Mouse (Mus musculus) forebrain, embryonic 12.5 days (tissue): ENCODE results near the gene Tbccd1. TPM values are rescaled to one million over a fixed set of nuclear protein-coding genes. Genes with fewer than 3 reads are reported as not detected.
"Not testable (repeated sequence)": the region's sequence is repeated elsewhere in the genome, so short reads cannot be mapped to it uniquely, and the experiment has no call there.

Experiments used
- ATAC-seq: fragments of 200-750 bp; cut with Nextera tagmentation; 2 replicates; pipeline ENCODE4 v1.8.0; 2017; ENCODE audit warnings: moderate TSS enrichment; ENCODE audit not compliant: low FRiP score
- H3K27ac ChIP-seq: fragments of 300-500 bp; sonication (generic); 2 replicates; pipeline ENCODE4 v1.5.1; 2016; ENCODE audit warnings: mild to moderate bottlenecking
- H3K27me3 ChIP-seq: fragments of 300-500 bp; sonication (generic); 2 replicates; pipeline ENCODE4 v1.6.1; 2016; ENCODE audit warnings: mild to moderate bottlenecking
- H3K36me3 ChIP-seq: fragments of 300-500 bp; sonication (generic); replicated peaks from 2 replicates; pipeline ENCODE4 v1.6.1; 2016; ENCODE audit warnings: mild to moderate bottlenecking
- H3K4me1 ChIP-seq: fragments of 300-500 bp; sonication (generic); 2 replicates; pipeline ENCODE4 v1.6.1; 2016
- H3K4me2 ChIP-seq: fragments of 300-500 bp; sonication (generic); 2 replicates; pipeline ENCODE4 v1.6.1; 2016; ENCODE audit warnings: mild to moderate bottlenecking, moderate library complexity
- H3K4me3 ChIP-seq: fragments of 300-500 bp; sonication (generic); replicated peaks from 2 replicates; pipeline ENCODE4 v1.5.1; 2016; ENCODE audit warnings: mild to moderate bottlenecking
- H3K9ac ChIP-seq: fragments of 300-500 bp; sonication (generic); 2 replicates; pipeline ENCODE4 v1.6.1; 2016; ENCODE audit warnings: mild to moderate bottlenecking
- H3K9me3 ChIP-seq: fragments of 300-500 bp; sonication (generic); 2 replicates; pipeline ENCODE4 v1.6.1; 2016
- WGBS: fragments of 180-500 bp; shearing (Covaris S2); methylation state at CpG from one replicate; pipeline ENCODE4 v1.1.7; 2016; 5-methylcytosine and 5-hydroxymethylcytosine counted together
- polyA plus RNA-seq: library from polyadenylated mRNA; unstranded; fragments of >200 nt; fragmentation: Nextera tagmentation; extraction: Ambion mirVana; gene quantifications from 2 replicates; pipeline ENCODE4 v1.2.1, GENCODE M21; 2016

The Tbccd1 gene
- polyA plus RNA-seq, 1 experiment from 2014 or later: 30.8 TPM

GRCm38 (mm10) chr16:22800026-22800848, 57.2 kb downstream of the Tbccd1 start:
- H3K36me3 ChIP-seq: no peaks in the 10 kb centered on the region
- no peaks in the 10 kb centered on the region for H3K9me3 ChIP-seq
- no peak overlapping the region for H3K4me3 ChIP-seq
- no peak overlapping the region for H3K9ac ChIP-seq
- no peak overlapping the region for H3K27ac ChIP-seq
- H3K4me2 ChIP-seq: peak overlapping the region; percentile 15
- peaks cover 18% of the 10 kb centered on the region for H3K4me1 ChIP-seq
- peaks cover 52% of the 10 kb centered on the region for H3K27me3 ChIP-seq
- ATAC-seq: peak; percentile 70
- 5% methylated on average over 6 of the region's 6 CpGs for WGBS

- ATAC-seq: no peak
- Histone ChIP-seq H3K9me3 (no peaks in the 10 kb centered on the region), H3K4me2 (no peak overlapping the region), H3K9ac (no peak overlapping the region), H3K27ac (no peak overlapping the region), H3K4me1 (peaks cover 18% of the 10 kb centered on the region), H3K36me3 (no peaks in the 10 kb centered on the region), H3K27me3 (peaks cover 62% of the 10 kb centered on the region), H3K4me3 (no peak overlapping the region)
- 85% methylated on average over 3 of the region's 3 CpGs for WGBS
Measured at GRCm38 (mm10) chr16:22798520-22798919, 58.9 kb downstream of the Tbccd1 start.

DNA sequence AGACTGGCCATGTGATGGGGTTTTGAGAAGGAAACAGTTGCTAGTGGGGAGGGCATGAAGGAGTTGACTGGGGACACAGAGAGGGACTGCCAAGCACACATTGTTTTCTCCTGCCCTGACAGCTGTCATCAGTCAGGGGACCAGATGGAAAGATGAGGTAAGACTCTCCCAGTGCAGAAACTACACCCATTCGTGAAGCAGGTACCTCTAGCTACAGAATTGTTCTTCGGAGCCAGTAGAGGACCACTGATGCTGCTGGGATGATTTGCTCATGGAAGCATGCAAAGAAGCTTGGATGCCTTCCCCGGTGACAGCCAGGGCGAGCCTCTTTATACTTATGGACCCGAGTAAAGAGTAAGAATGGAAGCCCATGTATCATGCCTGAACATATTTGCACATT, 59.9 kb downstream of the Tbccd1 start:
- no peak overlapping the region for H3K4me2 ChIP-seq
- WGBS: 75% methylated on average over 5 of the region's 5 CpGs
- no peak overlapping the region for H3K4me3 ChIP-seq
- peaks cover 69% of the 10 kb centered on the region for H3K27me3 ChIP-seq
- ATAC-seq: no peak
- H3K36me3 ChIP-seq: no peaks in the 10 kb centered on the region
- no peak overlapping the region for H3K27ac ChIP-seq
- no peak overlapping the region for H3K9ac ChIP-seq
- H3K4me1 ChIP-seq: peaks cover 18% of the 10 kb centered on the region
- no peaks in the 10 kb centered on the region for H3K9me3 ChIP-seq

GRCm38 (mm10) chr16:22795497-22795896, 62.0 kb downstream of the Tbccd1 start:
- ATAC-seq: no peak
- Histone ChIP-seq H3K4me1 (peaks cover 17% of the 10 kb centered on the region), H3K27me3 (peaks cover 72% of the 10 kb centered on the region), H3K36me3 (no peaks in the 10 kb centered on the region), H3K9me3 (no peaks in the 10 kb centered on the region), H3K27ac (no peak overlapping the region), H3K4me2 (no peak overlapping the region), H3K4me3 (no peak overlapping the region), H3K9ac (no peak overlapping the region)
- 52% methylated on average over 3 of the region's 3 CpGs for WGBS

GRCm38 (mm10) chr16:22791235-22791634, 66.2 kb downstream of the Tbccd1 start:
- H3K36me3 ChIP-seq: no peaks in the 10 kb centered on the region
- no peak for ATAC-seq
- no peak overlapping the region for H3K27ac ChIP-seq
- no peaks in the 10 kb centered on the region for H3K9me3 ChIP-seq
- no peak overlapping the region for H3K4me3 ChIP-seq
- WGBS: 4% methylated on average over 2 of the region's 2 CpGs
- H3K9ac ChIP-seq: no peak overlapping the region
- H3K27me3 ChIP-seq: peaks cover 50% of the 10 kb centered on the region
- H3K4me1 ChIP-seq: peaks cover 7% of the 10 kb centered on the region
- H3K4me2 ChIP-seq: no peak overlapping the region

DNA sequence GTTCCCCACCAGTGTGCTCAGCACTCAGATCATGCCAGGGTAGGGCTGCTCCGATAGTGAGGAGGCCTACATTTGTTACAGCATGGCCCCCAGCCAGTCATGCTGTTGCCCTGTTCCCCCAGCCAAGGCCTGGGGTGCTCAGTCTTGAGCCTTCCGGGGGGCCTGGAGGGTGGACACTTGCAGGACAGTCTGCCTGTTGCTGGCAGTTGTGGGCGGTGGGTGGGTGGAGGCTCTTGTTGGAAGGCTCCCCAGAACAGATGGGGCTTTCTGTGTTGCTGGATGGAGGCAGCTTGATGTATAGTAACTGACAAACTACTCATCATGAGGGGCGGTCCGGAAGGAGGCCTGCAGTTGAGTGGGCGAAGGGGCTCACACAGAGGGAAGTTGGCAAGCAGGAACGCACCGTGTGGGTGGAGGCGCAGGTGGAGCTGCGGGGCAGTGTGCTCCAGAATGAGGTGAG, 67.5 kb downstream of the Tbccd1 start:
- no peak overlapping the region for H3K27ac ChIP-seq
- peaks cover 37% of the 10 kb centered on the region for H3K27me3 ChIP-seq
- ATAC-seq: no peak

GRCm38 (mm10) chr16:22782686-22783085, 74.8 kb downstream of the Tbccd1 start:
- H3K9me3 ChIP-seq: 0 out of 2 replicates have a peak, but pooled peaks cover 2% of the 10 kb centered on the region
- 76% methylated on average over 5 of the region's 5 CpGs for WGBS
- H3K27ac ChIP-seq: no peak overlapping the region
- H3K36me3 ChIP-seq: no peaks in the 10 kb centered on the region
- H3K4me1 ChIP-seq: no peaks in the 10 kb centered on the region
- no peak overlapping the region for H3K4me3 ChIP-seq
- no peaks in the 10 kb centered on the region for H3K27me3 ChIP-seq
- H3K4me2 ChIP-seq: no peak overlapping the region
- H3K9ac ChIP-seq: no peak overlapping the region
- ATAC-seq: no peak

More for the DNA sequence above, 67.5 kb downstream of the Tbccd1 start:
- 77% methylated on average over 10 of the region's 10 CpGs for WGBS
- no peak overlapping the region for H3K4me3 ChIP-seq
- H3K4me2 ChIP-seq: no peak overlapping the region
- no peak overlapping the region for H3K9ac ChIP-seq
- H3K4me1 ChIP-seq: peaks cover 7% of the 10 kb centered on the region
- H3K9me3 ChIP-seq: no peaks in the 10 kb centered on the region
- H3K36me3 ChIP-seq: no peaks in the 10 kb centered on the region

DNA sequence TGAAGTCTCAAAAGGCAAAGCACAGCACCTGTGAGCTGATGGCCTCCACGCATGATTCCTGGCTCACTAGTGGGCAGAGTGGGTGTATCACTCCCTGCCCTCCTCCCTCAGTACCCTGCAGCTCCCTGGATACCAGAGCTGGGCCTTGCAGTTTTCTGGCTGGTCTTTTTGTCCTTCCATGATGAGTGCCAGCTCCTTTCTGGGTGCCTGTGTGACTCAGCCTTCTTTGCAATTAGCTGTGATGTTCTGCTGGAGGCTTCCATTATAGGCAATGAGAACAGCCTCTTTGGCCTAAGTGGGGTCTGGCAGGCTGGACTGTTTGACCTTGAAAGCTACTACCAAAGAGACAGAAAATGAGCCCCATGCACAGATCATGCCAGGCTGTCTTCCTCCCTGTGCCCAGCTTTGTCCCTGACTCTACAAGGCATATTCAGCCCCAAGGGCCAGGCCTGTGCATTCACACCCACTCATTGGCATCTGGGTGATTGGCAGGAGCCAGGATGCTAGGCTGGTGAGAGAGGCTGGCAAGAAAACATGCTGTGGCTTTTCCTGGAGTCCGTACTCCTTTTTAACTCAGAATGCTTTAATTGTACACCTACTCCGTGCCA, 78.1 kb downstream of the Tbccd1 start:
- H3K4me3 ChIP-seq: no peak overlapping the region
- H3K4me2 ChIP-seq: no peak overlapping the region
- 0 out of 2 replicates have a peak, but pooled peaks cover 2% of the 10 kb centered on the region for H3K9me3 ChIP-seq
- no peaks in the 10 kb centered on the region for H3K36me3 ChIP-seq
- H3K9ac ChIP-seq: no peak overlapping the region
- no peaks in the 10 kb centered on the region for H3K4me1 ChIP-seq
- no peak for ATAC-seq
- WGBS: 93% methylated on average over 3 of the region's 3 CpGs
- no peak overlapping the region for H3K27ac ChIP-seq
- no peaks in the 10 kb centered on the region for H3K27me3 ChIP-seq

DNA sequence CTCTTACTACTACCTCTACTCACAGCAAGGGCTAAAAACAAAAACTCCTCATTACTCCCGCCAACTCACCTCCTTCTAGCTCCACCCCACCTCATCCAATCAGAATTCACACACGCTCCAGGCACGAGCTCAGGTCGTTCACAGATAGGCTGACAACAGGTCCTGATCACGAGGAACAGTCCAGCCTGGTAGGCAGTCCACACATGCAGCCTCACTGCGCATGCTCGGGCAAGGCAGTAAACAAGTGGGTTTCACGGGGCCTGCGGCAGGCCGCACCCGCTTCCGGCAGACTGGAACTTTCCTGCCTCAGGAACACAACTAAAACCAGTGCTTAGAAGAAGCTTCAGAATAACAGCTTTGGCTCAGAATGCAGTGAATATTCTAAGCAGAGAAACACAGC, 79.2 kb downstream of the Tbccd1 start:
- H3K9ac ChIP-seq, H3K4me1 ChIP-seq, H3K36me3 ChIP-seq, H3K9me3 ChIP-seq, ATAC-seq, H3K4me2 ChIP-seq, H3K27ac ChIP-seq, H3K27me3 ChIP-seq, H3K4me3 ChIP-seq: not testable (repeated sequence)
- 90% methylated on average over 12 of the region's 12 CpGs for whole genome bisulfite sequencing

DNA sequence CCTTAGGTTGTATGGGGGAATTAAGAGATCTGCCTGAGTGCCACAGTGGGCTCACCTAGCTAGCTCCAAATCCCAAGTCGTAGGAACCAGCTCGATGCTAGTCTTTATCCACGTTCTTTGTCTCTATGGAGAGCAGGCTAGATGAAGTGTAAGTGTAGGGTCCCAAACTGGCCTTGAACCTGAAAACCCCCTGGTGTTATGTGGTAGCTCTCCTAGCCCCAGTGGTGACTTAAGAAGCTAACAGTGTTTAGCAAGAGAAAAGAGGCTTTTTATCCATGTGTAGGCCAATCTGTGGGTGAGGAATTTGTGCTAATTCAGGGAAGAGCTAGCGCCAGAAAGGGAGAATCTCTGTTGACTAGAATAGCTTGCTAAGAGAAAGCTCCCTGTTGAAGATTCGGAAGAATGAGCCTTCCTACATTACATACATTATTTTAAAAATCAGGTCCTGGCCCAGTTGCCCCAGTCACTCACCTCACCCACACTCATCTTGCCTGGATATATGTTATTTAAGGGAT, 81.9 kb downstream of the Tbccd1 start:
- Histone ChIP-seq H3K4me1 (peaks cover 3% of the 10 kb centered on the region; the same call in 1 of the 2 replicates), H3K27me3 (no peaks in the 10 kb centered on the region), H3K9ac (no peak overlapping the region), H3K4me3 (no peak overlapping the region), H3K4me2 (no peak overlapping the region), H3K36me3 (no peaks in the 10 kb centered on the region), H3K9me3 (no peaks in the 10 kb centered on the region), H3K27ac (no peak overlapping the region)
- 67% methylated on average over 5 of the region's 5 CpGs for WGBS
- ATAC-seq: no peak

- WGBS: 88% methylated on average over 8 of the region's 8 CpGs
- no peak overlapping the region for H3K27ac ChIP-seq
- no peaks in the 10 kb centered on the region for H3K36me3 ChIP-seq
- H3K4me3 ChIP-seq: no peak overlapping the region
- no peaks in the 10 kb centered on the region for H3K27me3 ChIP-seq
- ATAC-seq: no peak
- H3K9ac ChIP-seq: no peak overlapping the region
- no peak overlapping the region for H3K4me2 ChIP-seq
- H3K4me1 ChIP-seq: no peaks in the 10 kb centered on the region; the same call in 1 of the 2 replicates
- no peaks in the 10 kb centered on the region for H3K9me3 ChIP-seq
Measured at GRCm38 (mm10) chr16:22768661-22769060, 88.8 kb downstream of the Tbccd1 start.

DNA sequence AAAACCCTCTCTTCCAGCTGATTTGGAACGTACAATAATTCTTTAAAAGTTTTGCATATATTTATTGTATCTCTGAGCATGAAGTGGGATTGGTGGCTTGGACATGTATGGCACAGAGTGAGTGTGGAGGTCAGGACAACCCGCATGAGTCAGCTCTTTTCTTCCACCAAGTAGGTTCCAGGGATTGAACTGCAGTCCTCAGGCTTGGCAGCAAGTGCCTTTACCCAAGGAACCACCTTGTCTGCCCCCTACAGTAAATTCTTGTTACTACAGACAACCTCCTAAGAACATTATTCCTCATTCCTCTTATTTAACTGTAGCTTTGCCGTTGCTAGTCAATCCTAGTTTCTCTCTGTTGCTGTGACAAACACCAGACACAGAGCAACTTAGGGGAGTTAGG, 90.1 kb downstream of the Tbccd1 start:
- WGBS: 86% methylated on average over 3 of the region's 3 CpGs
- no peak overlapping the region for H3K9ac ChIP-seq
- no peak for ATAC-seq
- no peak overlapping the region for H3K27ac ChIP-seq
- H3K4me3 ChIP-seq: no peak overlapping the region
- no peak overlapping the region for H3K4me2 ChIP-seq
- H3K27me3 ChIP-seq: no peaks in the 10 kb centered on the region
- no peaks in the 10 kb centered on the region for H3K36me3 ChIP-seq
- H3K4me1 ChIP-seq: no peaks in the 10 kb centered on the region; the same call in 1 of the 2 replicates
- H3K9me3 ChIP-seq: no peaks in the 10 kb centered on the region
